Mouse (Mus musculus) cerebellum, adult 2 months (tissue): ENCODE results near the gene Rbm33.

ENCODE experiments used
- CTCF ChIP-seq: fragments of 200-500 bp; IDR thresholded peaks from 2 replicates; pipeline ENCODE4 v1.5.1; 2011; ENCODE audit warnings: low read depth, mild to moderate bottlenecking, control low read depth, low read length, moderate library complexity, borderline replicate concordance; ENCODE audit not compliant: insufficient read depth
- POLR2A ChIP-seq: fragments of 200-500 bp; IDR thresholded peaks from 2 replicates; pipeline ENCODE4 v1.6.1; 2011; ENCODE audit warnings: low read length, control low read depth, borderline replicate concordance; ENCODE audit not compliant: insufficient read depth

DNA sequence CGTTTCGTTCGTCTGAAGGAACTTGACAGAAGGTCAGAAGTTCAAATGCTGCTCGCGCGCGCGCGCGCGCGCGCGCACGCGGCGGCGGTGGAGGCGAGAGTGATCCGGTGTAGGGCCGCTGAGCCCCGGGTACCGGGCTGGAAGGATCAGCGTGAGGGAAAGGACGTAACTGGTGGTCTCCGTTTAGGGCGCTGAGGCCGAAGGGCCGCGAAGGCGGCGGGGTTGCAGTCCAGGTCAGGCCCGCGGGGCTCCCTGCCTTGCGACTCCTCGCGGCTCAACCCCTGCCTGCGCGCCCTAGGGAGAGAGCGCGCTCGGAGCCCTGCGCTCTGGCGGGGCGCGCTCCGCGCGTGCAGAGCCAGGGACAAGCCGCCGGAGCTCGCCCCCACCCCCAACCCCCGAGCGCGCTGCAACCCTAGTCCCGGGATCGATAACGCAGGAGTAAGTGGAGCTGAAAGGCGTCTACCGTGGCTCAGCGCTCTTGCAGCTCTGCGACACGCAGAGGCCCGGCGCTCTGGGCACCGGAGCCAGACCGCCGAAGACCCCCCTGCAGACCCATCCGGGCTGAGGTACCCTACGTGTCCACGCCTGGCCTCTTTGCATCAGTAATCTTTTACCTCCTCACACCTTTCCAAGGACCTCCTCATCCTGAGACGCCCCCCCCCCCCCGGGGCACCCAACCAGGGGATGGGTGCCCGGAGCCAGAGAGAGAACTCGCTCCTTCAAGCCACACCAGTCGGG is 147.6 kb downstream of the Rbm33 start:
- TF ChIP-seq CTCF (no peak), POLR2A (no peak)
